Mouse (Mus musculus): ENCODE data around the gene Phf6. TPM values are rescaled to one million over a fixed set of nuclear protein-coding genes. Genes with fewer than 3 reads are reported as not detected.
"Not testable (repeated sequence)": the region's sequence is repeated elsewhere in the genome, so short reads cannot be mapped to it uniquely, and the experiment has no call there.

Phf6 gene
- 15.6 and 16.1 TPM in 2 replicates for polyA plus RNA-seq (2015; fragmentation: Nextera tagmentation; extraction: Ambion mirVana)

- Histone ChIP-seq H3K27me3 (replicated peaks) (no peaks in the 10 kb centered on the region), H3K4me2 (peak within 1 kb of the TSS; percentile 71), H3K4me1 (peaks cover 9% of the 10 kb centered on the region; the same call in 1 of the 2 replicates), H3K36me3 (no peaks in the 10 kb centered on the region), H3K27ac (replicated peaks) (peak within 1 kb of the TSS; percentile 89), H3K4me3 (peak within 1 kb of the TSS; percentile 72), H3K9me3 (no peaks in the 10 kb centered on the region), H3K9ac (peak within 1 kb of the TSS; percentile 87)
- WGBS: 17% methylated on average over 54 of the region's 54 CpGs
- ATAC-seq (ENCODE audit: extremely low read depth, insufficient number of reproducible peaks, low FRiP score, low TSS enrichment): peak; percentile 89
These were observed at the start of gene Phf6 for GRCm38 (mm10) chrX:52911587-52912371. Gene Phf6 (plus strand): TSS chrX:52912266.

- Histone ChIP-seq H3K27me3 (replicated peaks) (0 out of 2 replicates have a peak, but pooled peaks cover 7% of the 10 kb centered on the region), H3K36me3 (no peaks in the 10 kb centered on the region), H3K4me1 (no peaks in the 10 kb centered on the region), H3K9me3 (no peaks in the 10 kb centered on the region), H3K4me3 (no peak overlapping the region), H3K27ac (replicated peaks) (no peak overlapping the region), H3K4me2 (no peak overlapping the region), H3K9ac (no peak overlapping the region)
- no peak for ATAC-seq (ENCODE audit: extremely low read depth, insufficient number of reproducible peaks, low FRiP score, low TSS enrichment)
- WGBS: 55% methylated on average over 2 of the region's 2 CpGs
These were observed 47.9 kb upstream of the Phf6 start for GRCm38 (mm10) chrX:52864126-52864525.

GRCm38 (mm10) chrX:52898486-52898885 is 13.6 kb upstream of the Phf6 start:
- not testable (repeated sequence) for H3K36me3 ChIP-seq; H3K27me3 ChIP-seq (replicated peaks); H3K4me2 ChIP-seq; H3K9ac ChIP-seq; H3K9me3 ChIP-seq; H3K4me3 ChIP-seq; H3K27ac ChIP-seq (replicated peaks); H3K4me1 ChIP-seq; ATAC-seq (ENCODE audit: extremely low read depth, insufficient number of reproducible peaks, low FRiP score, low TSS enrichment)
- 73% methylated on average over 5 of the region's 27 CpGs for WGBS

GRCm38 (mm10) chrX:52912372-52912728 is 284 bp downstream of the Phf6 start:
- peak overlapping the region; percentile 87 for H3K9ac ChIP-seq
- H3K4me2 ChIP-seq: peak overlapping the region; percentile 71
- H3K27me3 ChIP-seq (replicated peaks): no peaks in the 10 kb centered on the region
- peak overlapping the region; percentile 72 for H3K4me3 ChIP-seq
- no peak for ATAC-seq (ENCODE audit: extremely low read depth, insufficient number of reproducible peaks, low FRiP score, low TSS enrichment)
- peaks cover 9% of the 10 kb centered on the region; the same call in 1 of the 2 replicates for H3K4me1 ChIP-seq
- H3K27ac ChIP-seq (replicated peaks): peak overlapping the region; percentile 89
- H3K36me3 ChIP-seq: no peaks in the 10 kb centered on the region
- no peaks in the 10 kb centered on the region for H3K9me3 ChIP-seq
- 10% methylated on average over 26 of the region's 26 CpGs for WGBS

- Histone ChIP-seq H3K27ac (replicated peaks) (no peak overlapping the region; the same call in 1 of the 2 replicates), H3K4me3 (peak overlapping the region; percentile 72), H3K36me3 (no peaks in the 10 kb centered on the region), H3K9me3 (no peaks in the 10 kb centered on the region), H3K27me3 (replicated peaks) (no peaks in the 10 kb centered on the region), H3K4me1 (peaks cover 9% of the 10 kb centered on the region; the same call in 1 of the 2 replicates), H3K4me2 (peak overlapping the region; percentile 71), H3K9ac (peak overlapping the region; percentile 87)
- no peak for ATAC-seq (ENCODE audit: extremely low read depth, insufficient number of reproducible peaks, low FRiP score, low TSS enrichment)
- WGBS: 15% methylated on average over 31 of the region's 31 CpGs
These were observed 998 bp downstream of the Phf6 start for GRCm38 (mm10) chrX:52912826-52913701.

- ATAC-seq (ENCODE audit: extremely low read depth, insufficient number of reproducible peaks, low FRiP score, low TSS enrichment): no peak
- Histone ChIP-seq H3K4me3 (peak overlapping the region; percentile 72), H3K4me1 (peaks cover 9% of the 10 kb centered on the region; the same call in 1 of the 2 replicates), H3K27ac (replicated peaks) (no peak overlapping the region), H3K9me3 (no peaks in the 10 kb centered on the region), H3K9ac (peak overlapping the region; percentile 87; the same call in 1 of the 2 replicates), H3K27me3 (replicated peaks) (no peaks in the 10 kb centered on the region), H3K4me2 (peak overlapping the region; percentile 71), H3K36me3 (no peaks in the 10 kb centered on the region)
- 64% methylated on average over 4 of the region's 4 CpGs for WGBS
These were observed 1.8 kb downstream of the Phf6 start for GRCm38 (mm10) chrX:52913856-52914255.

- Histone ChIP-seq H3K27ac (replicated peaks) (no peak overlapping the region), H3K9me3 (no peaks in the 10 kb centered on the region), H3K4me3 (no peak overlapping the region), H3K36me3 (no peaks in the 10 kb centered on the region), H3K4me2 (no peak overlapping the region), H3K4me1 (peaks cover 9% of the 10 kb centered on the region; the same call in 1 of the 2 replicates), H3K9ac (no peak overlapping the region), H3K27me3 (replicated peaks) (no peaks in the 10 kb centered on the region)
- ATAC-seq (ENCODE audit: extremely low read depth, insufficient number of reproducible peaks, low FRiP score, low TSS enrichment): no peak
These were observed 2.6 kb downstream of the Phf6 start for GRCm38 (mm10) chrX:52914705-52915104.

- WGBS: 68% methylated on average over 7 of the region's 7 CpGs
- peaks cover 6% of the 10 kb centered on the region; the same call in 1 of the 2 replicates for H3K4me1 ChIP-seq
- H3K9me3 ChIP-seq: no peaks in the 10 kb centered on the region
- no peaks in the 10 kb centered on the region for H3K27me3 ChIP-seq (replicated peaks)
- no peak overlapping the region for H3K4me2 ChIP-seq
- H3K9ac ChIP-seq: no peak overlapping the region
- no peaks in the 10 kb centered on the region for H3K36me3 ChIP-seq
- H3K27ac ChIP-seq (replicated peaks): no peak overlapping the region
- H3K4me3 ChIP-seq: no peak overlapping the region
- ATAC-seq (ENCODE audit: extremely low read depth, insufficient number of reproducible peaks, low FRiP score, low TSS enrichment): no peak
These were observed 4.5 kb downstream of the Phf6 start for GRCm38 (mm10) chrX:52916516-52916915.

GRCm38 (mm10) chrX:52926726-52927125 is 14.7 kb downstream of the Phf6 start:
- Histone ChIP-seq H3K9me3 (no peaks in the 10 kb centered on the region), H3K4me2 (no peak overlapping the region), H3K4me3 (no peak overlapping the region), H3K4me1 (no peaks in the 10 kb centered on the region), H3K36me3 (0 out of 2 replicates have a peak, but pooled peaks cover 9% of the 10 kb centered on the region), H3K27ac (replicated peaks) (no peak overlapping the region), H3K27me3 (replicated peaks) (no peaks in the 10 kb centered on the region), H3K9ac (no peak overlapping the region)
- ATAC-seq (ENCODE audit: extremely low read depth, insufficient number of reproducible peaks, low FRiP score, low TSS enrichment): no peak
- 85% methylated on average over 9 of the region's 9 CpGs for WGBS

- H3K9me3 ChIP-seq: no peaks in the 10 kb centered on the region
- H3K27ac ChIP-seq (replicated peaks): no peak overlapping the region
- H3K27me3 ChIP-seq (replicated peaks): no peaks in the 10 kb centered on the region
- no peak overlapping the region for H3K9ac ChIP-seq
- no peak overlapping the region for H3K4me2 ChIP-seq
- no peaks in the 10 kb centered on the region for H3K4me1 ChIP-seq
- no peak overlapping the region for H3K4me3 ChIP-seq
- no peaks in the 10 kb centered on the region for H3K36me3 ChIP-seq
- 29% methylated on average over 1 of the region's 1 CpGs for WGBS
- ATAC-seq (ENCODE audit: extremely low read depth, insufficient number of reproducible peaks, low FRiP score, low TSS enrichment): no peak
These were observed 16.8 kb downstream of the Phf6 start for GRCm38 (mm10) chrX:52928883-52929282.

- H3K36me3 ChIP-seq: no peaks in the 10 kb centered on the region
- H3K9ac ChIP-seq: no peak overlapping the region
- H3K4me3 ChIP-seq: no peak overlapping the region
- no peaks in the 10 kb centered on the region for H3K27me3 ChIP-seq (replicated peaks)
- ATAC-seq (ENCODE audit: extremely low read depth, insufficient number of reproducible peaks, low FRiP score, low TSS enrichment): no peak
- H3K4me2 ChIP-seq: no peak overlapping the region
- no peaks in the 10 kb centered on the region for H3K4me1 ChIP-seq
- H3K9me3 ChIP-seq: no peaks in the 10 kb centered on the region
- no peak overlapping the region for H3K27ac ChIP-seq (replicated peaks)
- 82% methylated on average over 3 of the region's 3 CpGs for WGBS
These were observed 17.7 kb downstream of the Phf6 start for GRCm38 (mm10) chrX:52929779-52930178.

Data from heart, embryonic 13.5 days (tissue).